Mouse (Mus musculus): ENCODE data around the gene Mettl23. TPM values are rescaled to one million over a fixed set of nuclear protein-coding genes. Genes with fewer than 3 reads are reported as not detected.

Mettl23 gene
- polyA plus RNA-seq (2012; ENCODE audit: insufficient read depth, low replicate concordance): 14.3 and 18.3 TPM in 2 replicates

GRCm38 (mm10) chr11:116843261-116844233 is at the start of gene Mettl23, which contains the start of gene Jmjd6:
Mettl23 (plus strand) TSS chr11:116843278.
Jmjd6 (minus strand) TSS chr11:116843449.
- Histone ChIP-seq H3K36me3 (replicated peaks; ENCODE audit: low read length) (peaks cover 61% of the 10 kb centered on the region), H3K4me1 (peaks cover 74% of the 10 kb centered on the region), H3K4me3 (replicated peaks) (peak within 1 kb of the TSS; percentile 95), H3K9me3 (no peaks in the 10 kb centered on the region), H3K27me3 (replicated peaks) (no peaks in the 10 kb centered on the region)
- TF ChIP-seq GATA1 (IDR thresholded peaks at IDR 0.05; ENCODE audit: borderline replicate concordance, low read length) (no peak), FLI1 (IDR thresholded peaks at IDR 0.05; ENCODE audit: low read length) (peak; percentile 83)

- Histone ChIP-seq H3K36me3 (replicated peaks; ENCODE audit: low read length) (no peaks in the 10 kb centered on the region), H3K4me3 (replicated peaks) (no peak overlapping the region), H3K9me3 (no peaks in the 10 kb centered on the region), H3K4me1 (peaks cover 8% of the 10 kb centered on the region), H3K27me3 (replicated peaks) (peaks cover 45% of the 10 kb centered on the region)
- no peak for TF ChIP-seq GATA1 (IDR thresholded peaks at IDR 0.05; ENCODE audit: borderline replicate concordance, low read length)
- no peak for TF ChIP-seq FLI1 (IDR thresholded peaks at IDR 0.05; ENCODE audit: low read length)
These were observed 43.7 kb upstream of the Mettl23 start for GRCm38 (mm10) chr11:116799364-116799763.

- Histone ChIP-seq H3K27me3 (replicated peaks) (peaks cover 47% of the 10 kb centered on the region), H3K36me3 (replicated peaks; ENCODE audit: low read length) (no peaks in the 10 kb centered on the region), H3K4me1 (peaks cover 14% of the 10 kb centered on the region), H3K9me3 (no peaks in the 10 kb centered on the region), H3K4me3 (replicated peaks) (no peak overlapping the region)
- TF ChIP-seq FLI1 (IDR thresholded peaks at IDR 0.05; ENCODE audit: low read length): no peak
- no peak for TF ChIP-seq GATA1 (IDR thresholded peaks at IDR 0.05; ENCODE audit: borderline replicate concordance, low read length)
These were observed 42.0 kb upstream of the Mettl23 start for GRCm38 (mm10) chr11:116801106-116801505.

GRCm38 (mm10) chr11:116802709-116803108 is 40.4 kb upstream of the Mettl23 start:
- no peak for TF ChIP-seq FLI1 (IDR thresholded peaks at IDR 0.05; ENCODE audit: low read length)
- TF ChIP-seq GATA1 (IDR thresholded peaks at IDR 0.05; ENCODE audit: borderline replicate concordance, low read length): no peak
- H3K9me3 ChIP-seq: no peaks in the 10 kb centered on the region
- H3K4me1 ChIP-seq: peaks cover 15% of the 10 kb centered on the region
- no peaks in the 10 kb centered on the region for H3K36me3 ChIP-seq (replicated peaks; ENCODE audit: low read length)
- H3K27me3 ChIP-seq (replicated peaks): peaks cover 39% of the 10 kb centered on the region
- H3K4me3 ChIP-seq (replicated peaks): no peak overlapping the region

GRCm38 (mm10) chr11:116806136-116807071 is 36.7 kb upstream of the Mettl23 start:
- Histone ChIP-seq H3K9me3 (no peaks in the 10 kb centered on the region), H3K36me3 (replicated peaks; ENCODE audit: low read length) (no peaks in the 10 kb centered on the region), H3K4me1 (peaks cover 24% of the 10 kb centered on the region), H3K4me3 (replicated peaks) (no peak overlapping the region), H3K27me3 (replicated peaks) (peaks cover 58% of the 10 kb centered on the region)
- no peak for TF ChIP-seq GATA1 (IDR thresholded peaks at IDR 0.05; ENCODE audit: borderline replicate concordance, low read length)
- no peak for TF ChIP-seq FLI1 (IDR thresholded peaks at IDR 0.05; ENCODE audit: low read length)

- TF ChIP-seq GATA1 (IDR thresholded peaks at IDR 0.05; ENCODE audit: borderline replicate concordance, low read length): no peak
- no peak for TF ChIP-seq FLI1 (IDR thresholded peaks at IDR 0.05; ENCODE audit: low read length)
- Histone ChIP-seq H3K27me3 (replicated peaks) (peaks cover 62% of the 10 kb centered on the region), H3K9me3 (no peaks in the 10 kb centered on the region), H3K36me3 (replicated peaks; ENCODE audit: low read length) (no peaks in the 10 kb centered on the region), H3K4me1 (peaks cover 25% of the 10 kb centered on the region), H3K4me3 (replicated peaks) (no peak overlapping the region)
These were observed 36.0 kb upstream of the Mettl23 start for GRCm38 (mm10) chr11:116807116-116807515.

GRCm38 (mm10) chr11:116807526-116807925 is 35.6 kb upstream of the Mettl23 start:
- Histone ChIP-seq H3K9me3 (no peaks in the 10 kb centered on the region), H3K4me3 (replicated peaks) (no peak overlapping the region), H3K4me1 (peaks cover 25% of the 10 kb centered on the region), H3K27me3 (replicated peaks) (peaks cover 61% of the 10 kb centered on the region), H3K36me3 (replicated peaks; ENCODE audit: low read length) (no peaks in the 10 kb centered on the region)
- TF ChIP-seq GATA1 (IDR thresholded peaks at IDR 0.05; ENCODE audit: borderline replicate concordance, low read length) (no peak), FLI1 (IDR thresholded peaks at IDR 0.05; ENCODE audit: low read length) (no peak)

- TF ChIP-seq GATA1 (IDR thresholded peaks at IDR 0.05; ENCODE audit: borderline replicate concordance, low read length) (no peak), FLI1 (IDR thresholded peaks at IDR 0.05; ENCODE audit: low read length) (no peak)
- no peaks in the 10 kb centered on the region for H3K9me3 ChIP-seq
- H3K27me3 ChIP-seq (replicated peaks): peaks cover 62% of the 10 kb centered on the region
- no peak overlapping the region for H3K4me3 ChIP-seq (replicated peaks)
- H3K4me1 ChIP-seq: peaks cover 29% of the 10 kb centered on the region
- H3K36me3 ChIP-seq (replicated peaks; ENCODE audit: low read length): no peaks in the 10 kb centered on the region
These were observed 35.0 kb upstream of the Mettl23 start for GRCm38 (mm10) chr11:116807938-116808606.
